Mouse (Mus musculus): Measurements from ENCODE around the gene Zfp341. TPM values are rescaled to one million over a fixed set of nuclear protein-coding genes. Genes with fewer than 3 reads are reported as not detected.

Zfp341 gene
- polyA plus RNA-seq, 1 experiment: 6.1 TPM

DNA sequence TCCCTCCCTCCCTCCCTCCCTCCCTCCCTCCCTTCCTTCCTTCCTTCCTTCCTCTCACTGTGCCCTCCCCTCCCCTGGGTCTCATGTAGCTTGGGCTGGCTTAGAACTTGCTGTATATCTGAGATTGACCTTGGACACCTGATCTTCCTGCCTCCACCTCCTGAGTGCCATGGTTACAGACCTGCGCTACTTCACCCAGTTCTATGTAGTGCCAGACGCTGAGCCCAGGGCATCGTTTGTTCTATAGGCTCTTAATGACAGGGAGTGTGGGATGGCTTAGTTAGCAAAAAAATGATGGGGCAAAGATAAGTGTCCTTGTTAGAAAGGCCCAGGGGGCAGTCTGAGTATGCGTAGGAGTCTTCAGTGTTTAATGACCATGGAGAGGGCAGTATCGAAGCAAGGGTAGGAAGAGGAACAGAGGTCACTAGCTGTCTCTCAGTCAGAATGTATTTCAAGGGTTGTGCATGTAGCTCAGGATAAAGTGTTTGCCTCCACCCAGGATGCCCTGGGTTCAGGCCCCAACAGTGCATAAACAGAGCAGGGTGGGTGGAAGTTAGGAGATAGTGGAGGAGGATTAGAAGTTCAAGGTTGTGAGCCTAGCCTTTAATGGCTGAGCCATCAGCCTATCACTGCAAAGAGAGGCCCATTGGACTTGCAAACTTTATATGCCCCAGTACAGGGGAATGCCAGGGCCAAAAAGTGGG lies 20.1 kb downstream of the Zfp341 start:
- Histone ChIP-seq H3K4me3 (ENCODE audit: extremely low read depth, insufficient read depth, insufficient read length) (no peak overlapping the region), H3K27ac (ENCODE audit: insufficient read depth, low read length) (0 out of 2 replicates have a peak overlapping the region, but pooled peaks have one; percentile 18), H3K4me1 (ENCODE audit: control insufficient read depth, insufficient read depth, insufficient read length) (no peaks in the 10 kb centered on the region), H3K27me3 (ENCODE audit: control insufficient read depth, insufficient read depth, low read length) (no peaks in the 10 kb centered on the region), H3K36me3 (ENCODE audit: control insufficient read depth, insufficient read depth, low read length) (peaks cover 11% of the 10 kb centered on the region)
- DNase-seq (ENCODE audit: low read depth in 1 of 2, low spot score in 2 of 2): no peak
- 91% methylated on average over 5 of the region's 5 CpGs for WGBS
- TF ChIP-seq POLR2A (IDR thresholded peaks at IDR 0.05; ENCODE audit: low read depth, low read length) (no peak), CTCF (IDR thresholded peaks at IDR 0.05; ENCODE audit: extremely low read depth, insufficient read depth, insufficient read length, insufficient replicate concordance) (no peak)

DNA sequence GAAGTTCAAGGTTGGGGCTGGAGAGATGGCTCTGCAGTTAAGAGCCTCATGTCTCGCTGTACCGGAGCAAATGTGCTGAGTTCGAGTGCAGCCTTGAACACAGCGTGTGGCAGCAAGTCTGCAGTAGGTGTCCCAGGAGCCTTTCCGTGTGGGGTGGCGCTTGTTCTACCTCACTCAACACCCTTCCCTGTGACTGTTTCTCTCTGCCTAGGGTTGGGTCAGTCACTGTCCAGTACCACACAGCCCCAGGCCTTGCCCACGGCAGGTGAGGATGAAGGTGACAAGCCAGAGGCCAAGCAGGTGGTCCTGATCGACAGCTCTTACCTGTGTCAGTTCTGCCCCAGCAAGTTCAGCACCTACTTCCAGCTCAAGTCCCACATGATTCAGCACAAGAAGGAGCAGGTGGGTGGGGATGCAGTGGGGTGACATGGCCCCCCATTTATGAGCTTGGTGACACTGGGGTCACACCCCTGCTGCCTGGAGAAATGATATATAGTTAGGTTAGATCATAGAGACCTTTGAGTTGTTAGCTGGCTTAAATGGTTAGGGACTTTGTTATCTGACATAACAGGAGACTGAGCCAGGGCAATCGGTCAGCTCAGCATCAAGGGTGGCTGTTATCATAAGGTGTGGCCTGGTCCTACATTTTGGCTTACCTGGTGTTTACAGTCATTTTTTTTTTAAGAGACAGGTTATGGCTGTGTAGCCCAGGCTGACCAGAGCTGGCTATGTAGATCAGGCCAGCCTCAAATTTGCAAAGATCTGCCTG lies 21.0 kb downstream of the Zfp341 start:
- H3K4me3 ChIP-seq (ENCODE audit: extremely low read depth, insufficient read depth, insufficient read length): no peak overlapping the region
- no peak for TF ChIP-seq CTCF (IDR thresholded peaks at IDR 0.05; ENCODE audit: extremely low read depth, insufficient read depth, insufficient read length, insufficient replicate concordance)
- no peak for TF ChIP-seq POLR2A (IDR thresholded peaks at IDR 0.05; ENCODE audit: low read depth, low read length)
- no peaks in the 10 kb centered on the region for H3K4me1 ChIP-seq (ENCODE audit: control insufficient read depth, insufficient read depth, insufficient read length)
- peaks cover 14% of the 10 kb centered on the region for H3K36me3 ChIP-seq (ENCODE audit: control insufficient read depth, insufficient read depth, low read length)
- peak overlapping the region; percentile 33; the same call in 1 of the 2 replicates for H3K27ac ChIP-seq (ENCODE audit: insufficient read depth, low read length)
- no peak for DNase-seq (ENCODE audit: low read depth in 1 of 2, low spot score in 2 of 2)
- H3K27me3 ChIP-seq (ENCODE audit: control insufficient read depth, insufficient read depth, low read length): no peaks in the 10 kb centered on the region
- WGBS: 95% methylated on average over 9 of the region's 9 CpGs

DNA sequence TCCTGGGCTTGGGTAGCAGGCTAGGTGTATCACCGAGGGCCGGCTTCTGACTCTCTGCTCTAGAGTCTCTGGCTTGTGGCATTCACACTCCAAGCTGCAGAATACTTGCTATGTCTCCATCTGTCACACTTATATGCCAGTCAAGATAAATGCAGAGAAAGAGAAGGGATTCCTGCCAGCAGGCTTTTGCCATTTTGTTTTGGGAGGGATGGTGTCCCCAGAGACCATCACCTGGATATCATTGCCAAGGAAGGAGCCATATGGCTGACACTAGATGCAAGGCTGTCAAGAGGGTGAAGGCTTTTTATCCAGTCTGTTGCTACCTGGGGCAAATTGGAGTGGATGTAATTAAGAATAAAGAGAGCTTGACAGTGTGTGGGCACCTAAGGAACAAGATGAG lies 22.7 kb downstream of the Zfp341 start:
- Histone ChIP-seq H3K27ac (ENCODE audit: insufficient read depth, low read length) (no peak overlapping the region), H3K4me3 (ENCODE audit: extremely low read depth, insufficient read depth, insufficient read length) (no peak overlapping the region), H3K36me3 (ENCODE audit: control insufficient read depth, insufficient read depth, low read length) (peaks cover 11% of the 10 kb centered on the region), H3K27me3 (ENCODE audit: control insufficient read depth, insufficient read depth, low read length) (no peaks in the 10 kb centered on the region), H3K4me1 (ENCODE audit: control insufficient read depth, insufficient read depth, insufficient read length) (no peaks in the 10 kb centered on the region)
- 98% methylated on average over 2 of the region's 2 CpGs for WGBS
- TF ChIP-seq POLR2A (IDR thresholded peaks at IDR 0.05; ENCODE audit: low read depth, low read length): no peak
- TF ChIP-seq CTCF (IDR thresholded peaks at IDR 0.05; ENCODE audit: extremely low read depth, insufficient read depth, insufficient read length, insufficient replicate concordance): no peak
- no peak for DNase-seq (ENCODE audit: low read depth in 1 of 2, low spot score in 2 of 2)

DNA sequence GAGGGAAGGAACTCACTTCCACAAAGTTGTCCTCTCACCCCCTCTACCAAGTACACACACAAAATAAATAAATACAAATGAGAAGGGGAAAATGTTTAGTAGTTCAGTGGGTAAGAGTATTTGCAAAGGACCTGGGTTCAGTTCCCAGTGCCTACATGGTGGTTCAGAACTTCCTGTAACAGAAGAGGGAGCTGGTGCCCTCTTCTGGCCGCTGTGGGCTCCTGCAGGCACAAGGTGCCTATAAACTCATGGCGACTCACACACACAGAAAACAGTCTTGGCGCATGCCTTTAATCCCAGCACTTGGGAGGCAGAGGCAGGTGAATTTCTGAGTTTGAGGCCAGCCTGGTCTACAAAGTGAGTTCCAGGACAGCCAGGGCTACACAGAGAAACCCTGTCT lies 25.4 kb downstream of the Zfp341 start:
- Histone ChIP-seq H3K27ac (ENCODE audit: insufficient read depth, low read length) (no peak overlapping the region), H3K27me3 (ENCODE audit: control insufficient read depth, insufficient read depth, low read length) (no peaks in the 10 kb centered on the region), H3K4me1 (ENCODE audit: control insufficient read depth, insufficient read depth, insufficient read length) (no peaks in the 10 kb centered on the region), H3K36me3 (ENCODE audit: control insufficient read depth, insufficient read depth, low read length) (peaks cover 14% of the 10 kb centered on the region), H3K4me3 (ENCODE audit: extremely low read depth, insufficient read depth, insufficient read length) (no peak overlapping the region)
- no peak for DNase-seq (ENCODE audit: low read depth in 1 of 2, low spot score in 2 of 2)
- WGBS: 95% methylated on average over 3 of the region's 3 CpGs
- TF ChIP-seq POLR2A (IDR thresholded peaks at IDR 0.05; ENCODE audit: low read depth, low read length) (no peak), CTCF (IDR thresholded peaks at IDR 0.05; ENCODE audit: extremely low read depth, insufficient read depth, insufficient read length, insufficient replicate concordance) (no peak)

DNA sequence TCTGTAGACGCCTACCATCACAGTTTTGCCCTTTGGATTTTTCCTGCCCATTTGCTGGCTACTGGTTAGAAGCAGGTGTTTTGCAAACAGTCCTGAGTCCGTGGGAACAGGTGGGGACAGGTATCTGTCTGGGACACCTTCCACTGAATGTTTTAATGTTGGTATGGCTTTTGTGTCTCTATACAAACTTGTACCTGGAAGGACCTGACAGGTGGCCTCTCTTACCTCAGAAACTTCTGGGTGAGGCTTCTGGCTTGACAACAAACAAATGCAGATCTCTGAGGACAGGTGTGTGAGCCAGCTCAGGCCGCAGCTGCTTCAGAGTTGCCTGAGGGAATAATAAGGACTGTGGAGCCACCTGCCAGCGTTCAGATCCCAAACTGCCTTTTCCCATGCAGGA lies 26.0 kb downstream of the Zfp341 start:
- Histone ChIP-seq H3K4me3 (ENCODE audit: extremely low read depth, insufficient read depth, insufficient read length) (no peak overlapping the region), H3K36me3 (ENCODE audit: control insufficient read depth, insufficient read depth, low read length) (peaks cover 14% of the 10 kb centered on the region), H3K27me3 (ENCODE audit: control insufficient read depth, insufficient read depth, low read length) (no peaks in the 10 kb centered on the region), H3K4me1 (ENCODE audit: control insufficient read depth, insufficient read depth, insufficient read length) (no peaks in the 10 kb centered on the region), H3K27ac (ENCODE audit: insufficient read depth, low read length) (no peak overlapping the region)
- no peak for DNase-seq (ENCODE audit: low read depth in 1 of 2, low spot score in 2 of 2)
- 97% methylated on average over 4 of the region's 4 CpGs for WGBS
- TF ChIP-seq CTCF (IDR thresholded peaks at IDR 0.05; ENCODE audit: extremely low read depth, insufficient read depth, insufficient read length, insufficient replicate concordance) (no peak), POLR2A (IDR thresholded peaks at IDR 0.05; ENCODE audit: low read depth, low read length) (no peak)

DNA sequence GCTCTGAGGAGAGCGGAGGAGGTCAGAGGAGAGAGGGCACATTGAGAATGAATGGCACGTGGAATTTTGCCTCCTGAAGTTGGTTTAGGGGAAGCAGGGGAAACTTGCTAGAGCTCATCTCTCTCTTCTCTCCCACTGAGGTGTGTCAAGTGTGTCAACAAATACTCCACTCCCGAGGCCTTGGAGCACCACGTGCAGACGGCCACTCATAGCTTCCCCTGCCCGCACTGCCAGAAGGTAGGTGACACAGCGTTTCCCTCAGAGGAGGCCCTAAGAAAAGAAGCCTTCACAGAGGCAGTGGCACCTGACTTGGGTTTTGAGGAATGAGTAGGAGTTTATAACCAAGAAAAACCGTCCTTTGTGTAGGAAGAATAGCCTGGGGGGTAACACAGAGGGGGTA lies 28.1 kb downstream of the Zfp341 start:
- TF ChIP-seq CTCF (IDR thresholded peaks at IDR 0.05; ENCODE audit: extremely low read depth, insufficient read depth, insufficient read length, insufficient replicate concordance) (no peak), POLR2A (IDR thresholded peaks at IDR 0.05; ENCODE audit: low read depth, low read length) (no peak)
- no peaks in the 10 kb centered on the region for H3K27me3 ChIP-seq (ENCODE audit: control insufficient read depth, insufficient read depth, low read length)
- no peaks in the 10 kb centered on the region for H3K4me1 ChIP-seq (ENCODE audit: control insufficient read depth, insufficient read depth, insufficient read length)
- no peak for DNase-seq (ENCODE audit: low read depth in 1 of 2, low spot score in 2 of 2)
- H3K4me3 ChIP-seq (ENCODE audit: extremely low read depth, insufficient read depth, insufficient read length): no peak overlapping the region
- 87% methylated on average over 8 of the region's 8 CpGs for WGBS
- H3K36me3 ChIP-seq (ENCODE audit: control insufficient read depth, insufficient read depth, low read length): peaks cover 17% of the 10 kb centered on the region
- no peak overlapping the region for H3K27ac ChIP-seq (ENCODE audit: insufficient read depth, low read length)
